Mouse (Mus musculus) megakaryocyte progenitor cell, adult 5-6 weeks (primary cell): Measurements from ENCODE around the gene Foxj1. TPM values are rescaled to one million over a fixed set of nuclear protein-coding genes. Genes with fewer than 3 reads are reported as not detected.

ENCODE experiments used
- total RNA-seq, 2 experiments: library from RNA; stranded (forward) in 1 of 2; stranded (reverse) in 1 of 2; fragments of 157-497, 149-512 nt in 1 of 2; fragments of 200-1000 nt in 1 of 2; gene quantifications; 2 replicates each; pipeline versions ENCODE4 v1.2.3 to v1.2.4; 2015 to 2017

Foxj1 gene
- total RNA-seq, 2 experiments from 2014 or later: not detected

Other genes starting within 250 kb of the Foxj1 start
- gene Wbp2, start 248.4 kb downstream of the Foxj1 start, total RNA-seq (2015): 42.4 and 56.5 TPM in 2 replicates
- 15.6 and 22.8 TPM in 2 replicates for gene Wbp2, start 248.4 kb downstream of the Foxj1 start, total RNA-seq (2017)
- gene Trim47, start 208.2 kb downstream of the Foxj1 start, total RNA-seq (2015): 0.59 and 1.9 TPM in 2 replicates
- 1.0 and 1.3 TPM in 2 replicates for gene Trim47, start 208.2 kb downstream of the Foxj1 start, total RNA-seq (2017)
- gene Trim65, start 204.3 kb downstream of the Foxj1 start, total RNA-seq (2015): 13.8 and 16.2 TPM in 2 replicates
- gene Trim65, start 204.3 kb downstream of the Foxj1 start, total RNA-seq (2017): 6.2 and 7.7 TPM in 2 replicates
- 38.2 and 47.0 TPM in 2 replicates for gene Mrpl38, start 196.5 kb downstream of the Foxj1 start, total RNA-seq (2015)
- gene Mrpl38, start 196.5 kb downstream of the Foxj1 start, total RNA-seq (2017): 24.0 and 24.9 TPM in 2 replicates
- 9.6 and 10.0 TPM in 2 replicates for gene Fbf1, start 167.2 kb downstream of the Foxj1 start, total RNA-seq (2015)
- gene Fbf1, start 167.2 kb downstream of the Foxj1 start, total RNA-seq (2017): 14.2 and 23.8 TPM in 2 replicates
- gene Ten1, start 136.5 kb downstream of the Foxj1 start, total RNA-seq (2015): 63.8 and 66.9 TPM in 2 replicates
- 21.4 and 41.1 TPM in 2 replicates for gene Ten1, start 136.5 kb downstream of the Foxj1 start, total RNA-seq (2017)
- 16.2 and 17.0 TPM in 2 replicates for gene Acox1, start 136.4 kb downstream of the Foxj1 start, total RNA-seq (2015)
- 15.6 and 15.9 TPM in 2 replicates for gene Acox1, start 136.4 kb downstream of the Foxj1 start, total RNA-seq (2017)
- gene Evpl, start 97.3 kb downstream of the Foxj1 start, total RNA-seq (2015): 0.05 and 0.24 TPM in 2 replicates
- 1.2 and 2.0 TPM in 2 replicates for gene Evpl, start 97.3 kb downstream of the Foxj1 start, total RNA-seq (2017)
- gene Srp68, start 61.2 kb downstream of the Foxj1 start, total RNA-seq (2015): 59.1 and 65.6 TPM in 2 replicates
- 63.1 and 67.3 TPM in 2 replicates for gene Srp68, start 61.2 kb downstream of the Foxj1 start, total RNA-seq (2017)
- gene Galr2, start 54.5 kb downstream of the Foxj1 start, total RNA-seq (2015): not detected in 2 replicates
- not detected in 2 replicates for gene Galr2, start 54.5 kb downstream of the Foxj1 start, total RNA-seq (2017)
- gene Exoc7, start 28.2 kb downstream of the Foxj1 start, total RNA-seq (2015): 29.1 and 44.3 TPM in 2 replicates
- gene Exoc7, start 28.2 kb downstream of the Foxj1 start, total RNA-seq (2017): 21.7 and 22.1 TPM in 2 replicates
- 7.1 and 7.6 TPM in 2 replicates for gene Rnf157, start 77.6 kb upstream of the Foxj1 start, total RNA-seq (2015)
- gene Rnf157, start 77.6 kb upstream of the Foxj1 start, total RNA-seq (2017): 5.5 and 7.6 TPM in 2 replicates
- gene Ubald2, start 98.7 kb upstream of the Foxj1 start, total RNA-seq (2015): 74.1 and 75.9 TPM in 2 replicates
- gene Ubald2, start 98.7 kb upstream of the Foxj1 start, total RNA-seq (2017): 71.7 and 76.0 TPM in 2 replicates
- not detected in 2 replicates for gene Qrich2, start 130.8 kb upstream of the Foxj1 start, total RNA-seq (2015)
- 0.07 TPM in 1 of 2 replicates, not detected in the other for gene Qrich2, start 130.8 kb upstream of the Foxj1 start, total RNA-seq (2017)
- gene Prpsap1, start 158.8 kb upstream of the Foxj1 start, total RNA-seq (2015): 46.9 and 49.3 TPM in 2 replicates
- gene Prpsap1, start 158.8 kb upstream of the Foxj1 start, total RNA-seq (2017): 27.9 and 33.0 TPM in 2 replicates
- gene Sphk1, start 195.5 kb upstream of the Foxj1 start, total RNA-seq (2015): 7.6 and 15.5 TPM in 2 replicates
- gene Sphk1, start 195.5 kb upstream of the Foxj1 start, total RNA-seq (2017): 6.7 and 26.1 TPM in 2 replicates
- 5.0 TPM in 2 replicates for gene Ube2o, start 246.0 kb upstream of the Foxj1 start, total RNA-seq (2015)
- 6.1 and 6.4 TPM in 2 replicates for gene Ube2o, start 246.0 kb upstream of the Foxj1 start, total RNA-seq (2017)